Mouse (Mus musculus) cortical plate, adult 2 months (tissue): ENCODE measurements at regions not wholly inside any gene's neighbourhood (a gene's known extent, or its start where the extent isn't known, plus 50 kb on each side); places are given as distances from the start of the nearest gene placed in this dataset.
A peak's percentile ranks its signal among the peaks of the same experiment; 100 is the strongest.

ENCODE experiments used
- H3K27ac ChIP-seq: fragments of 200-500 bp; 2 replicates; pipeline ENCODE4 v1.5.1; 2012; ENCODE audit warnings: low read length, control low read depth, inconsistent platforms; ENCODE audit not compliant: insufficient read depth
- H3K4me1 ChIP-seq: fragments of 200-500 bp; 2 replicates; pipeline ENCODE4 v1.6.1; 2011; ENCODE audit warnings: low read length; ENCODE audit not compliant: control insufficient read depth, insufficient read depth
- H3K4me3 ChIP-seq: fragments of 200-500 bp; 2 replicates; pipeline ENCODE4 v1.5.1; 2011; ENCODE audit warnings: mild to moderate bottlenecking, low read length, control low read depth; ENCODE audit not compliant: insufficient read depth
- CTCF ChIP-seq: fragments of 200-500 bp; IDR thresholded peaks from 2 replicates; pipeline ENCODE4 v1.5.1; 2011; ENCODE audit warnings: mild to moderate bottlenecking, control low read depth, low read length; ENCODE audit not compliant: insufficient read depth; ENCODE audit errors: extremely low read depth
- POLR2A ChIP-seq: fragments of 200-500 bp; IDR thresholded peaks from 2 replicates; pipeline ENCODE4 v1.6.1; 2011; ENCODE audit warnings: mild to moderate bottlenecking, low read length, control low read depth; ENCODE audit not compliant: insufficient read depth; ENCODE audit errors: extremely low read depth

GRCm38 (mm10) chr12:52398511-52398975, 105.2 kb upstream of the Arhgap5 start:
- peaks cover 8% of the 10 kb centered on the region; the same call in 1 of the 2 replicates for H3K4me1 ChIP-seq
- no peak for TF ChIP-seq CTCF
- no peak for TF ChIP-seq POLR2A
- H3K27ac ChIP-seq, result no peak overlapping the region; the same call in 1 of the 2 replicates
- no peak overlapping the region for H3K4me3 ChIP-seq

- Histone ChIP-seq H3K4me1 (peaks cover 8% of the 10 kb centered on the region; the same call in 1 of the 2 replicates), H3K4me3 (no peak overlapping the region), H3K27ac (no peak overlapping the region)
- TF ChIP-seq CTCF, result no peak
- TF ChIP-seq POLR2A, result no peak
These were observed 103.7 kb upstream of the Arhgap5 start for GRCm38 (mm10) chr12:52400099-52400498.

DNA sequence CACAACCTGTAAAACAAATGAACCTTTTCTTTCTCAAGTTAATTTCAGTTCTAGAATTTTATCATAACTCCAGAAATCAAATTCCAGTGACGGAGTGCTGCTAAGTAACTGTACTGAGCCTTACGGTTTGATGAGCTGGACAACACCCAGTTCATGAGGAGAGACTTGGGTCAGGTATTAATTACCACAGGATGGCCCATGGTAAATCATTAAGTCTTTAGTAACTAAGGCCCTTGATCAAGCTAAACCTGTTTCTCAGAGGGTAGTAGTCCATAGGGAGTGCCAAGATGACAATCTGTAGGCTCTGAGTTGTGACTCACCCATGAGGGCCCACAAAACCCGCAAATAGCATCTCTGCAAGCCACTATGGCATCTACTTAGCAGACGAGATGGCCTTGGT, 101.1 kb upstream of the Arhgap5 start:
- TF ChIP-seq POLR2A (no peak), CTCF (no peak)
- H3K4me1 ChIP-seq, result peaks cover 1% of the 10 kb centered on the region; the same call in 1 of the 2 replicates
- no peak overlapping the region for H3K27ac ChIP-seq

GRCm38 (mm10) chr12:52406386-52406785, 97.4 kb upstream of the Arhgap5 start:
- TF ChIP-seq POLR2A (no peak), CTCF (no peak)
- no peak overlapping the region for H3K4me3 ChIP-seq
- no peak overlapping the region for H3K27ac ChIP-seq
- no peaks in the 10 kb centered on the region for H3K4me1 ChIP-seq

More for the DNA sequence above, 101.1 kb upstream of the Arhgap5 start:
- H3K4me3 ChIP-seq, result no peak overlapping the region

- Histone ChIP-seq H3K27ac (no peak overlapping the region), H3K4me1 (no peaks in the 10 kb centered on the region), H3K4me3 (no peak overlapping the region)
- TF ChIP-seq POLR2A (no peak), CTCF (no peak)
These were observed 95.4 kb upstream of the Arhgap5 start for GRCm38 (mm10) chr12:52408307-52408895.

GRCm38 (mm10) chr12:52409221-52409620, 94.6 kb upstream of the Arhgap5 start:
- no peaks in the 10 kb centered on the region for H3K4me1 ChIP-seq
- no peak for TF ChIP-seq CTCF
- TF ChIP-seq POLR2A, result no peak

GRCm38 (mm10) chr12:52412172-52412571, 91.6 kb upstream of the Arhgap5 start:
- TF ChIP-seq CTCF (no peak), POLR2A (no peak)
- H3K4me3 ChIP-seq, result no peak overlapping the region
- H3K27ac ChIP-seq, result no peak overlapping the region
- H3K4me1 ChIP-seq, result no peaks in the 10 kb centered on the region

More at GRCm38 (mm10) chr12:52409221-52409620, 94.6 kb upstream of the Arhgap5 start:
- Histone ChIP-seq H3K27ac (no peak overlapping the region), H3K4me3 (no peak overlapping the region)

DNA sequence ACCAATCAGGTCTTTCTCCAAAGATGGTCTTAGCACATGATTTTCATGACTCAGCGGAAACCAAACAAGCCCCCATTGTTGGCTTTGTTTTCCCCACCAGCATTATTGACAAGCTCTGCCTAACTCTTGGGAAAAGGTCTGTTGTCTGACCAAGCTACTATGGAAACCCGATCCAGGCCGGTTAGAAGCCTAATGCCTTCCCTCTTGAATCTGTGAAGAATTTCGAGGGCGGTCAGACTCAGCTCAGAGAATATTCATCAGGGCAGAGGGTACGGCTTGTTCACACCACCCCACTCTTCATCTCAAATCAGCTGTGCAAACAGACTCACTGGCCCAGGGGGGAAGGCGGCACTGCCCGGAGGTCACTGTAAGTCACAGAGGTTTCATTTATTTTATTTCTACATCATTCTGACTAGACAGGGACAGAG, 90.7 kb upstream of the Arhgap5 start:
- Histone ChIP-seq H3K27ac (peak overlapping the region; percentile 56; the same call in 1 of the 2 replicates), H3K4me3 (no peak overlapping the region), H3K4me1 (no peaks in the 10 kb centered on the region)
- no peak for TF ChIP-seq POLR2A
- no peak for TF ChIP-seq CTCF

DNA sequence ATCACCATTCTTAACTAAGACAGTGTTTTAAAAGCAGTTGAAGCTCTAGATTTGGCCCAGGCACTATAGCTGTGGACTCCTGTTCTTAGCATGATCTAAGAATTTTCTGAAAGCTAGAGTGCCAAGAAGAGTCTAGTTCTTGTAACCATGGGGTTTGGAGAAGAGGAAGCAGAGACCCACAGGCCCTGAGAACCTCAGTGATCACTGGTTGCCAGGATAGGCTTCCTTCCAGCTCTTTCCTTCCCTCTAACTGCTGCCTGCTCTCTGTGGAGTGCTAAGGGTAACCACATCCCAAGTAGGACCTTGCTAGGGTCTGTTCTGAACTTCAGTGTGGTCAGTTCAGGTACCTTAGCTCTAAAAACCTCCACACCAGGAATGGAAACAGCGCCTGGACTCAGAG, 81.0 kb upstream of the Arhgap5 start:
- no peak overlapping the region for H3K27ac ChIP-seq
- no peak overlapping the region for H3K4me3 ChIP-seq
- no peak for TF ChIP-seq CTCF
- no peak for TF ChIP-seq POLR2A
- no peaks in the 10 kb centered on the region for H3K4me1 ChIP-seq

GRCm38 (mm10) chr12:52424336-52425034, 79.3 kb upstream of the Arhgap5 start:
- no peak for TF ChIP-seq CTCF
- no peak for TF ChIP-seq POLR2A
- H3K4me1 ChIP-seq, result no peaks in the 10 kb centered on the region
- H3K4me3 ChIP-seq, result no peak overlapping the region
- H3K27ac ChIP-seq, result no peak overlapping the region
